Mouse (Mus musculus) bone marrow macrophage, adult 2 months (primary cell): ENCODE results near the gene Unc13a.

ENCODE experiments used
- CTCF ChIP-seq: IDR thresholded peaks from 2 replicates; pipeline ENCODE4 v1.5.1; 2012; ENCODE audit warnings: low read depth, mild to moderate bottlenecking, low read length, moderate library complexity
- POLR2A ChIP-seq: IDR thresholded peaks from 2 replicates; pipeline ENCODE4 v1.6.1; 2012; ENCODE audit warnings: mild to moderate bottlenecking, low read depth, low read length, borderline replicate concordance

DNA sequence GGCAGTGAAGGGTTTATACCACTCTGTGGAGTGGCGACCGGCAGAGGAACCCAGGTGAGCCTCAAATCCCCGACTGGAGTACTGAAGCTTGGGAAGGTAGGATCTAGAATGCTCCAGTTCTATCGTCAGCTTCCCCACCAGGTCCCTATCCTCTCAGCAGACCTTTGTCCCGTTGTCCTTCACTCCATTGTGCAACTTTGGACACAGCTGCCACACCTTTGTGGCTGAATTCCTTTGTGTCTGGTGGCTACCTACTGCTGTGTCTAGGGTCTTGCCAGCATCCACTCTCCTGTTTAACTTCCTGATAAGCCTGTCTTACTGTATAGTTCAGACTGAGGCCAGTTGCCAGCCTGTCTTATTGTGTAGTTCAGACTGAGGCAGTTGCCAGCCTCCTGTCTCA lies 59.4 kb downstream of the Unc13a start:
- no peak for TF ChIP-seq CTCF
- no peak for TF ChIP-seq POLR2A
